Mouse (Mus musculus) cerebellum, adult 2 months (tissue): ENCODE measurements at regions not wholly inside any gene's neighbourhood (a gene's known extent, or its start where the extent isn't known, plus 50 kb on each side); places are given as distances from the start of the nearest gene placed in this dataset.

Experiments used
- CTCF ChIP-seq: fragments of 200-500 bp; IDR thresholded peaks from 2 replicates; pipeline ENCODE4 v1.5.1; 2011; ENCODE audit warnings: low read depth, mild to moderate bottlenecking, control low read depth, low read length, moderate library complexity, borderline replicate concordance; ENCODE audit not compliant: insufficient read depth
- POLR2A ChIP-seq: fragments of 200-500 bp; IDR thresholded peaks from 2 replicates; pipeline ENCODE4 v1.6.1; 2011; ENCODE audit warnings: low read length, control low read depth, borderline replicate concordance; ENCODE audit not compliant: insufficient read depth

GRCm38 (mm10) chr7:125149740-125150139 lies 294.7 kb upstream of the Kdm8 start:
- TF ChIP-seq POLR2A, result no peak
- no peak for TF ChIP-seq CTCF
